Mouse (Mus musculus) large intestine, adult 2 months (tissue): ENCODE data around the gene Tmem123. TPM values are rescaled to one million over a fixed set of nuclear protein-coding genes. Genes with fewer than 3 reads are reported as not detected.

Experiments
- DNase-seq: peaks from one replicate; pipeline ENCODE4 v3.0.0-alpha.2; 2012; ENCODE audit warnings: low read depth, low spot score
- WGBS: fragments of 180-500 bp; shearing (Covaris S2); methylation state at CpG from one replicate; pipeline ENCODE4 v1.1.7; 2018; 5-methylcytosine and 5-hydroxymethylcytosine counted together
- polyA plus RNA-seq: library from polyadenylated mRNA; depleted of rRNA; stranded (reverse); fragments of >200 nt; gene quantifications from 2 replicates; pipeline ENCODE4 v1.2.3, GENCODE M21; 2012; rRNA removed

The Tmem123 gene
- 19.3 and 26.6 TPM in 2 replicates for polyA plus RNA-seq

GRCm38 (mm10) chr9:7763614-7764300 lies at the start of gene Tmem123:
Gene Tmem123 (plus strand): TSS chr9:7764041.
- WGBS, result under 1% methylated on average over 52 of the region's 52 CpGs
- DNase-seq, result peak; percentile 98

DNA sequence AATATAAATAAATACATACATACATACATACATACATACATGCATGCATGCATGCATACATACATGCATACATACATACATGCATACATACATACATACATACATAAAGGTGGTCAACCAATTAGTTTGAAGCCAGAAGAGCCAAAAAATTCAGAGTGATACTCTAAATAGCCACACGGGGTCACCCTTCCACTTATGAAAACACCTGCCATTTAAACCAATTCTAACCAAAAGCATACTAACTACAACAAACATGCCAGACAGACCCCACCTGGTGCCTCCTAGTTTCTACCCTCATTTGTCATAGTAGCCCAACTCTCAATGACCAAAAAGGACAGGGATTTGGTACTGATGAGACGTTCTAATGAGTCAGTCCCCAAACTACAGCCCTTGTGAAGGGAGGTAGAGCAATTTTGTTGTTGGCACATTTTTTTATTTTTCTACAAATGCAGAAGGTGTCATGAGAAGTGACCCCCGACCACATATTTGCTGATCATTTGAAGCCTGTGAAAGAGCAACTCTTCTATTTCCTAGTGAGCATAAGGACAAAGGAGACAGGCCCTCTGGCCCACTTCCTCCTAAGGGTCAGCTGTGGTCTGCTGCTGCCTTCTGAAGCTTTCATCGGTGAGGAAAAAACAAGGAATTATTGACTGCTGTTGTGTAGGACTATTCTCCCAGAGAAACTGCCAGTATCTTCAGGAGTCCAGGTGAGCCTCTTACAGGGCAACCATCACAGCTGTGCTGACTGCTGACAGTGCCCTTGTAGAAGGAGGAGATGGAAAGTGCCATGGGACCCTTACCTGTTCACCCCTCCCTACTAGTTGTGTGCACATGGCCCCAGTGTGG lies 49.6 kb upstream of the Tmem123 start:
- WGBS, result 29% methylated on average over 4 of the region's 4 CpGs
- peak; percentile 25 for DNase-seq

DNA sequence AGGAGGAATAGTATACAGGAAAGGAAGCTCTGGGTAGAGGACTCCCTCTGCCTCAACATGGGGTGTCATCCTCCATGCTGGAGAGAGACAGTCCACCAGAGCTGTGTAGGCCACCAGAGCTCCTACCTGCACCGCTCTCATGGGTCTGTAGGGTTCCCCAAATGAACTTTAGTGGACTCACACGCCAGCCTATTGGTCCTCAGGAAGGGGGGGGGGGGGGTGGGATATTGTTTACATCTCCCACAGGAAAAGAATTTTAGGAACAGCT lies 49.0 kb upstream of the Tmem123 start:
- 65% methylated on average over 2 of the region's 2 CpGs for WGBS
- DNase-seq, result no peak

DNA sequence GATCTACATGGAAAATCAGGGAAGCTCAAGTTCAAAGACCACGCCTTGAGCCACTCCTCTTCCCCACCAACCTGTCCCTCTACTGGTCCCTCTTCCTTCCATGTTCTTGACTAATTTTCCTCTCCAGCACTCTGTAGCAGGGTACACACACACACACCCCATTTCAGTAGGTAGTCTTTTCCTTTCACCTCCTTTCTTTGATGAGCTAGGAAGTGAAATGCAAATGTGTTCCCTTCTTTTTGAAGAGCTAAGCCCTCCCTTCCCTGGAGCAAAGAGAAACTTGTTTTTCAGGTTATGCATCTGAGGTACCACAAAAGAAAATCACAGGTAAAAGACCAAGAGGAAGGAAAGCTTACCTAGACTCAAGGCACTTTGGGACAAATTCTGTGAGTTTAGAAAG lies 42.3 kb upstream of the Tmem123 start:
- 83% methylated on average over 1 of the region's 1 CpGs for WGBS
- no peak for DNase-seq

DNA sequence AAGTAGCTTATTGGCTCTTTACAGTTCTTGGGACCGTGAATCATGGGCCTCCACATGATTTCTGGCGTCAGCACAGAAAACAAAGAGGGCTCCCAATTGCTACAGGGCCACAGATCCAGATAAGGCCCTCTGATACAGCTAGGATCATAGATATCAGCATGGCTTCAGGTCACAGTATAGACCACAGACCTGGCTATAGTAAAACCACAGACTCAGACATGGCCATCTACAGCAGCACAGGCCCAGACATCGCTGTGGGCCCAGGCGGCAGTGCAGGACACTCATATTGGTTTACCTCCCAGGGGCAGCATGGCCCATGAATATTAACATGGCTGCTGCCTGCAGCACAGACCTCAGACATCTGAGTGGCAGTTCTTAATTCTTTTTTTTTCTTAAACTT lies 34.8 kb upstream of the Tmem123 start:
- no peak for DNase-seq
- 89% methylated on average over 4 of the region's 4 CpGs for WGBS

GRCm38 (mm10) chr9:7742696-7743095 lies 21.1 kb upstream of the Tmem123 start:
- WGBS, result 57% methylated on average over 1 of the region's 1 CpGs
- no peak for DNase-seq

DNA sequence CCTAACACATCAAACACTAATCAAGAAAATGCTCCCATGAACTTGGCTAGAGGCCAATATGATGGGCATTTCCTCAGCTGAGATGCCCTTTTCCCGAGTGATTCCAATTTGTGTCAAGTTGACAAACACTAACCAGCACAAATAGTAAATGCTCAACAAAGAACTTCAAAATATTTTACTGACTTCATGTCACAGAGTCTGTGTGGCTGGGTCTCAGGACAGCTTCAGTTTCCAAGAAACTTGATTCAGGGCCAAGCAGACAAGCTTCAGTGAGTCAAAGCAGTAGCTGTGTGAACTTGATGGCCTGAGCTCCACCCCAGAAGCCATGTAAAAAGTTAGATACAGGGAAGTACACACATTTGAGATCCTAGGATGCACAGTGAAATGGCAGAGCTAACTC lies 19.7 kb upstream of the Tmem123 start:
- 37% methylated on average over 1 of the region's 1 CpGs for WGBS
- no peak for DNase-seq

- WGBS, result 86% methylated on average over 3 of the region's 3 CpGs
- no peak for DNase-seq
Measured at GRCm38 (mm10) chr9:7748881-7749280, 15.0 kb upstream of the Tmem123 start.

DNA sequence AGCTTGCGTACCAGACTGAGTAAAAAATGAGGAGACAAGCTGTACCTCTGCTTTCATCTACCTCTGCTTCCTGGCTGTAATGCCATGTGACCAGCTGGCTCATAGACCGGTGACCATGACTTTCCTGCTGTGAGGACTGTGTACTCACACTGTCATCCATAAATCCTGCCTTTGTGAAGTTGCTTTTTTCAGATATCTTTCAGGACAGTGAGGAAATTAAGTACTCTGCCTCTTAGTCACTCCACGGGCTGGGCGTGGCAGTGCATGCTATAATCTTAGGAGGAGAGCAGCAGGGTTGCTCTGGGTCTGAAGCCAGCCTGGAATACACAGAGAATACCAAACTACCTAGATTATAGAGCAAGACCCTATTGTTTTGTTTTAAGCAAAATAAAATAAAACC lies 14.3 kb upstream of the Tmem123 start:
- no peak for DNase-seq
- 45% methylated on average over 4 of the region's 4 CpGs for WGBS

- DNase-seq, result no peak
- WGBS, result 71% methylated on average over 2 of the region's 2 CpGs
Measured at GRCm38 (mm10) chr9:7755889-7756423, 7.9 kb upstream of the Tmem123 start.

DNA sequence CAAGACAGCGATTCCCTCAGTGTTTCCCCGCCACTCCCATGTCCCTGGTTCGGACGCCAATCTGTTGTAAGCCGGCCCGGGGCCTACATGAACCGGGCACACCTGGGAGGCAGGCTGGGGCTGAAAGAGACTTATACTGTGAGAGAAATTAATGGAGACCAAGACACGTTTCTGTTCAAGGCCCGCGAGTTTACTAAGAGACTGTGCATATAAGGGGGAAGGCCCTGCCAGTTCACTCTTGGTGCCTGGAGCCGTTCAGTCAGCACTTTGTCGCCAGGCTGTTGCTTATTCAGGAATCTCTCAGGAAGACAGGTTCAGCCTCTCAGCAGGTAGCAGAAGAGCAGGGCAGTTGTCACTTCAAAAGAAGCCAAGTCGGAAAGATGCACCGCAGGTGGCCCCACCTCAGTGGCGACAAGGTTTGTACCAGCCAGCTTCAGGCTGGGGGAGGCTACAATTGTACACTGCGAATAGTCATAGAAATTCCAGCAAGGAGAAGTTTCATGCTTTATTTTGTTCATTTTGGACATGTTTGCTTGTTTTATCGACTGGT lies 1.9 kb upstream of the Tmem123 start:
- DNase-seq, result no peak
- 88% methylated on average over 17 of the region's 17 CpGs for WGBS

- no peak for DNase-seq
- WGBS, result 94% methylated on average over 3 of the region's 3 CpGs
Measured at GRCm38 (mm10) chr9:7762741-7763140, 1.1 kb upstream of the Tmem123 start.

GRCm38 (mm10) chr9:7764463-7764871 lies 626 bp downstream of the Tmem123 start:
- peak; percentile 35 for DNase-seq
- WGBS, result under 1% methylated on average over 14 of the region's 14 CpGs

GRCm38 (mm10) chr9:7765236-7765635 lies 1.4 kb downstream of the Tmem123 start:
- WGBS, result 17% methylated on average over 3 of the region's 3 CpGs

DNA sequence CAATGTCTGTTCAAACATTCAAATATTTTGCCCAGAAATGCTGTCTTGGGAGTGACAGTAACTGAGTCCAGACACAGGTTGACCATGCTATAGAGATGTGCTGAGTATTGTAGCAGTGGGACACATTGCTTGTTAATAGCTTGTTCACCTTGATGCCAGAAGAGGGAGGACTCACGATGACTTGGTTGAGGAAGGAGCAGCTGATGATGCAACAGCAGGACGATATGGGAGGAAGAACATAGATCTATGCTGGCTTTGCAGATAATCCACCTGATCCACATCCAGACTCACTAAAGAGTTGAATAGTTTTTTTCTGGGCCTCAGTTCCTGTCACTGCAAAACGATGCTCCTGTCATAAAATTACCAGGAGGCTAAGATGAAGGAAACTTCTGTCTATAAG lies 2.7 kb downstream of the Tmem123 start:
- DNase-seq, result no peak
- 38% methylated on average over 3 of the region's 3 CpGs for WGBS

More at GRCm38 (mm10) chr9:7765236-7765635, 1.4 kb downstream of the Tmem123 start:
- DNase-seq, result no peak

GRCm38 (mm10) chr9:7767526-7767925 lies 3.7 kb downstream of the Tmem123 start:
- WGBS, result 72% methylated on average over 2 of the region's 2 CpGs
- DNase-seq, result no peak

DNA sequence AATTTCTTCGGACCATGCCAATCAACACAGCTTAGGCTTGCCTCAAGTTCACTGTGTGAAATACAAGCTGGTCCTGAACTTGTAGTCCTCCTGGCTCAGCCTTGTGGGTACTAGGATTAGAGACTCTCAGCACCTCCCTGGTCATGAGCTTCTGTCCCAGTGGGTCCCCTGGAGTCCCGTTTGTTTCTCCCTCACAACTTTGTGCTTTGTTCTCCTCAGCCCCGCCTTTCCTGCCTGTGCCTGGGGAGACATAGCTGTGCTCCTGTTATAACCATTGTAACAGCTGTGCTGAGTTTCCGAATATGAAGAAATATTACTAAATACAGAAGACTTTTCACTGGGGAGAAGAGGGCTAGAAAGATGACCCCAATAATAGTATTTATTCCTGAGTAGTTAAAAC lies 5.2 kb downstream of the Tmem123 start:
- 67% methylated on average over 4 of the region's 4 CpGs for WGBS
- DNase-seq, result no peak

- DNase-seq, result no peak
- WGBS, result 67% methylated on average over 5 of the region's 5 CpGs
Measured at GRCm38 (mm10) chr9:7769491-7769890, 5.7 kb downstream of the Tmem123 start.

DNA sequence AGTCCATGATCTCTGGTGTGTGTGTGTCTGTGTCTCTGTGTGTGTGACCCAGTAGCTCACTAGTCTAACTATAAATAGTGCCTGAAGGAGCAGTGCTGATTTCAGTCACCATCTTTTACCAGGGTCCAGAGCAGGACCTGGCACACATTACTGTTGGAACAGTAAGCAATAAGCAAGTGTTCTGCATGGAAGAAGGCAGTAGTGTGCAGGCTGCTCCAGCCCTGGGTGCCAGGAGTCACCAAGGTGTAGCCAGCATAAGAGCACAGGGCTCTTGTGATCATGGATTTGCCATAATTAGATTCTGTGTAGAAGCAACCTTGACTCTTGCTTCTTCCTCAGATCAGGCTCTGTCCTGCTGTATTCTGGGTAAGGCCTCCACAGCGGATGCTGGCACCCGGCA lies 8.5 kb downstream of the Tmem123 start:
- 95% methylated on average over 2 of the region's 2 CpGs for WGBS
- DNase-seq, result no peak

DNA sequence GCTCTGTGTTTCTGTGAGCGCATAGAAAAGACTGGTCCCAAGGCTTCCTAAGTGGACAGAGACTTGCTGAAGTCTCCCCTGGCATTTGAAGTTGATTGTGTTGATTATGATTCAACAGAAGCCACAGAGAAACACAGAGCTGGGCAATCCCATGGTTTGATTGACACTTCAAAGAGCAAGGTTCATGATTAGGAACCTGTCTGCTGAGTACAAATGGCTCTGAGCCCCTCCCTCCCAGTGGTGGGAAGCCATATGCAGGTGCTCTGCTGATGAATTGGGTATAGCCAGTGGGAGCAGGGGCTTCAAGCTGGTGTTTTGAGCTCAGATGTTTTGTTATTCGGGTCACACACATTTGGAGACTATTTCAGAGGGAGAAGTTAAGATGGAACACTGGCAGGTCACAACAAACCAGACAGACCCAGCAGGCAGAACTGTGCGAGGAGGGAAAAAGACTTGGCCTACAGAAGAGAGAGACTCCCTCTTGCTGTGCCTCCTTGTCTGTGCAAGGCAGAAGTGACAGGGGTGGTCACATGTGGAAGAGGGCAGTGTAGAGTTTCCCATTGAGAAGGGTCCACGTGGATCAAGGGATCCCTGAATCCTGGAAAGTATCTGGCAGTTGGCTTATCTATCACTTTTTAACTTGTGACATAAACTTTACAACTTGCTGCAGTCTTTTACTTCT lies 9.1 kb downstream of the Tmem123 start:
- WGBS, result 84% methylated on average over 4 of the region's 4 CpGs
- no peak for DNase-seq
